Mouse (Mus musculus) heart, embryonic 10.5 days (tissue): ENCODE measurements around the gene Hlx. TPM values are rescaled to one million over a fixed set of nuclear protein-coding genes. Genes with fewer than 3 reads are reported as not detected.

Source experiments
- DNase-seq: peaks from one replicate; pipeline ENCODE4 v3.0.0-alpha.2; 2017; ENCODE audit warnings: low spot score
- H3K27ac ChIP-seq: fragments of 300-500 bp; sonication (generic); 2 replicates; pipeline ENCODE4 v1.5.1; 2016; ENCODE audit warnings: mild to moderate bottlenecking
- H3K27me3 ChIP-seq: fragments of 300-500 bp; sonication (generic); 2 replicates; pipeline ENCODE4 v1.6.1; 2016; ENCODE audit warnings: mild to moderate bottlenecking; ENCODE audit not compliant: poor library complexity, insufficient read depth, severe bottlenecking
- H3K36me3 ChIP-seq: fragments of 300-500 bp; sonication (generic); 2 replicates; pipeline ENCODE4 v1.6.1; 2016; ENCODE audit warnings: mild to moderate bottlenecking, moderate library complexity
- H3K4me1 ChIP-seq: fragments of 300-500 bp; sonication (generic); 2 replicates; pipeline ENCODE4 v1.6.1; 2016; ENCODE audit warnings: mild to moderate bottlenecking
- H3K4me3 ChIP-seq: fragments of 300-500 bp; sonication (generic); 2 replicates; pipeline ENCODE4 v1.5.1; 2016; ENCODE audit warnings: mild to moderate bottlenecking, moderate library complexity
- H3K9me3 ChIP-seq: fragments of 300-500 bp; sonication (generic); 2 replicates; pipeline ENCODE4 v1.6.1; 2016; ENCODE audit warnings: mild to moderate bottlenecking, moderate library complexity
- WGBS: fragments of 180-500 bp; shearing (Covaris S2); methylation state at CpG from one replicate; pipeline ENCODE4 v1.1.7; 2016; 5-methylcytosine and 5-hydroxymethylcytosine counted together
- polyA plus RNA-seq: library from polyadenylated mRNA; unstranded; fragments of >200 nt; fragmentation: Nextera tagmentation; extraction: Ambion mirVana; gene quantifications from 2 replicates; pipeline ENCODE4 v1.2.1, GENCODE M21; 2016

The Hlx gene
- polyA plus RNA-seq, 1 experiment from 2014 or later = 19.4 TPM

DNA sequence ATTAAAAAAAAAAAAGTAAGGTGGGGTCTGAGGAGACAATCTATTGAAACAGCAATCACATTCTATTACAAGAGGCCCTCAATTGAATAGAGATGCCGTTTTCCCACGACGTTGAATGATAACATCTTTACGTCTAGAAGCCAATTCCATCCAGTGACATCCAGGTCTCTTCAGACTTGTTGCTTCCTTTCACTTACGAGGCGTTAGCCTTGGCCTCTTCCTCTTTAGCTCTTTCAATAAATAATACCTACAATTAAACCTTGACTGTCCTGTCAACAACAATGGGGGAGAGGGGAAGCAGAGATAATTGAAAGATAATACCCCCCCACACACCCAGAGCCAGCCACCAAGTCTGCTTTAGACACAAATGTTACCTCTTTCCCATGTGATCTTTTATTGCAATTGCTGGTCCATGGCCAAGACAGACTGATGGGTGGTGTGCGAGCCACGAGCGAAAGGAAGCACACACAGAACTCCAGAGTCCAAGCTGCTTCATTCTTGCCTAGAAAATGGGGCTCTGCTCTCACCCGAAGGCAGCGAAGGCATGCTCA lies 17.8 kb upstream of the Hlx start:
- H3K4me1 ChIP-seq = 0 out of 2 replicates have a peak, but pooled peaks cover 3% of the 10 kb centered on the region
- H3K27me3 ChIP-seq = no peaks in the 10 kb centered on the region
- H3K9me3 ChIP-seq = no peaks in the 10 kb centered on the region
- no peak for DNase-seq
- no peaks in the 10 kb centered on the region for H3K36me3 ChIP-seq
- 81% methylated on average over 11 of the region's 11 CpGs for WGBS
- no peak overlapping the region for H3K4me3 ChIP-seq
- no peak overlapping the region for H3K27ac ChIP-seq

DNA sequence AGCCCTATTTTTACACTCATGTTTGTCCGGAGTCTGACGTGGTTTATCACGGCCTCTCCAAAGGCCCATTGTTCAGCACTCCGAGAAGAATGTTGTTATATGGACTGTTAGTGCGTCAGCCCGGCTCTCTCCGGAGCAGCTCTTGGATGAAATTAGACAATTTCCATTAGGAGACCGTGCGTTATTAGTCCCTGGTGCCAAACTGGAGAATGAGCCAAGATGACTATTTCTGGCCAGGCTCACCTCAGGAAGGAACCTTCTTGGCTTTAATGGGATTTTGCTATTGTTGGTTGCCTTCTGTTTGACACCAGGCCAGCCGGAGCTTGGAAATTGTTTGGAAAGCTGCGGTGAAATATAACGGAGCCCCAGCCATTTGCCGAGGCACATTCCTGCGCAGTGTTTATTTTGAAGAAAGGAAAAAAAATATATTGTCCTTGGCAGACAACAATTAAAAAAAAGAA lies 16.3 kb upstream of the Hlx start:
- 53% methylated on average over 14 of the region's 14 CpGs for WGBS
- no peaks in the 10 kb centered on the region for H3K27me3 ChIP-seq
- H3K27ac ChIP-seq = no peak overlapping the region
- no peak for DNase-seq
- H3K36me3 ChIP-seq = no peaks in the 10 kb centered on the region
- no peaks in the 10 kb centered on the region for H3K9me3 ChIP-seq
- H3K4me3 ChIP-seq = no peak overlapping the region
- peaks cover 6% of the 10 kb centered on the region; the same call in 1 of the 2 replicates for H3K4me1 ChIP-seq

DNA sequence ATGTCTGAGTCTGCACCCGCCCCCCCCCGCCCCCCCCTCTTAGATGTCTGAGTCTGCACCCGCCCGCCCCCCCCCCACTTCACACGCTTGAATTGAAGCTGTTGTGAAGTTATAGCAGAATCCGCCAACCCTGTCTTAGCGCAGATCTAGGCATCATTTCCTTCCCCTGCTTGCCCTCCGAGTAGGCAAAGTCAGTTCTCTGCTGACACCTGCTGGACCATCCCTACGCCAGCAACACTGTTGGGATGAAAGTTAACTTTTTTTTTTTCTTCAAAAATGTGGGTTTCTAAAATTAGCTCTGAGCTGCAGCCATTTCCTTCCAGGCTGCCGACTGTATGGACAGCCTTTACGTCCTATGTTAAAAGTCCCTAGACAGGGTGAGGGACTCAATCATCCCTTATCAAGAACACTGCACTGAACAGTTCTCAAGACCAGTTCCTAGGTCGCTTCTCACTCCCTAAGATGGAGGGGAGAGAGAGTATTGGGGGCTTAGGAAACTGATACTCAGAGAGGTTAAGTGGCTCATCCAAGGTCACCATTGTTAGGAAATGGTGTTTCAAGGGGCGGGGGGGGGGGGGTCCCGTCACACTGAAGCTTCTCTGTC lies 5.6 kb upstream of the Hlx start:
- DNase-seq = no peak
- no peaks in the 10 kb centered on the region for H3K36me3 ChIP-seq
- H3K4me1 ChIP-seq = peaks cover 14% of the 10 kb centered on the region
- WGBS = 5% methylated on average over 13 of the region's 14 CpGs
- H3K27ac ChIP-seq = no peak overlapping the region
- no peak overlapping the region for H3K4me3 ChIP-seq
- H3K9me3 ChIP-seq = no peaks in the 10 kb centered on the region
- peaks cover 66% of the 10 kb centered on the region for H3K27me3 ChIP-seq

DNA sequence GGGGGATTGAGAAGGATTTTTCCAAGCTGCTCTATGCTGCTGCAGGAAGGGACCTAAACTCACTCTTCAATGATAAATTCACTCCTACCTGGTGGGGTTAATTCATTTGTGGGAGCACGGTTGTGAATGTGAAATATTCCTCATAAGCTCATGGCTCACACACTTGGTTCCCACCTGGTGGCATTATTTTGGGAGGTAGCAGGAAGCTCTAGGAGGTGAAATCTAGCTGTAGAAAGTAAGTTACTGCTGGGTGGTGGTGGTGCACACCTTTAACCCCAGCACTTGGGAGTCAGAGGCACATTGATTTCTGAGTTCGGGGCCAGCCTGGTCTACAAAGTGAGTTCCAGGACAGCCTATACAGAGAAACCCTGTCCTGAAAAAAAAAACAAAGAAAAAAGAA lies 4.8 kb upstream of the Hlx start:
- Histone ChIP-seq H3K27ac (no peak overlapping the region), H3K27me3 (peaks cover 72% of the 10 kb centered on the region), H3K9me3 (no peaks in the 10 kb centered on the region), H3K4me3 (no peak overlapping the region), H3K36me3 (no peaks in the 10 kb centered on the region), H3K4me1 (peaks cover 18% of the 10 kb centered on the region)
- 33% methylated on average over 2 of the region's 2 CpGs for WGBS
- DNase-seq = no peak

DNA sequence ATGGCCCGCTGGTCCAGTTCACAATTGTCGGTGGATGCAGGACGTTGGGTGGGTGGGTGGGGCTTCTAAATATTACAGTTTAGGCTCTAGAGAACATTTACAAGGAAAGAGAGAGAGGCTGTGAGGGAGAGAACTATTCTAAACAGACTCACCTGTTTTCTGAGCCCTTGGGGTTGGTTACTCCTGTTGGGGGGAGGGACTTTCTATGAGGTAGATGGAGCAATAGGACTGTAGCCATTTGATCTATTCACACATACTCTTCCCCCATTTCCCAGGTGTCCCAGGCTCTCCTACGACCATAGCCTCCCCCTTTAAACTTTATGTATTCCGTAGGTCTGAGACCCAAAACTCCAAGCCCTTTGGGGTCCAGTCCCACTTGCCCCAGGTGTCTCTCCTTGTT lies 3.8 kb upstream of the Hlx start:
- 12% methylated on average over 5 of the region's 5 CpGs for WGBS
- Histone ChIP-seq H3K36me3 (no peaks in the 10 kb centered on the region), H3K4me1 (peaks cover 25% of the 10 kb centered on the region), H3K9me3 (no peaks in the 10 kb centered on the region), H3K27me3 (peaks cover 78% of the 10 kb centered on the region), H3K4me3 (no peak overlapping the region), H3K27ac (no peak overlapping the region)
- DNase-seq = peak; percentile 54

DNA sequence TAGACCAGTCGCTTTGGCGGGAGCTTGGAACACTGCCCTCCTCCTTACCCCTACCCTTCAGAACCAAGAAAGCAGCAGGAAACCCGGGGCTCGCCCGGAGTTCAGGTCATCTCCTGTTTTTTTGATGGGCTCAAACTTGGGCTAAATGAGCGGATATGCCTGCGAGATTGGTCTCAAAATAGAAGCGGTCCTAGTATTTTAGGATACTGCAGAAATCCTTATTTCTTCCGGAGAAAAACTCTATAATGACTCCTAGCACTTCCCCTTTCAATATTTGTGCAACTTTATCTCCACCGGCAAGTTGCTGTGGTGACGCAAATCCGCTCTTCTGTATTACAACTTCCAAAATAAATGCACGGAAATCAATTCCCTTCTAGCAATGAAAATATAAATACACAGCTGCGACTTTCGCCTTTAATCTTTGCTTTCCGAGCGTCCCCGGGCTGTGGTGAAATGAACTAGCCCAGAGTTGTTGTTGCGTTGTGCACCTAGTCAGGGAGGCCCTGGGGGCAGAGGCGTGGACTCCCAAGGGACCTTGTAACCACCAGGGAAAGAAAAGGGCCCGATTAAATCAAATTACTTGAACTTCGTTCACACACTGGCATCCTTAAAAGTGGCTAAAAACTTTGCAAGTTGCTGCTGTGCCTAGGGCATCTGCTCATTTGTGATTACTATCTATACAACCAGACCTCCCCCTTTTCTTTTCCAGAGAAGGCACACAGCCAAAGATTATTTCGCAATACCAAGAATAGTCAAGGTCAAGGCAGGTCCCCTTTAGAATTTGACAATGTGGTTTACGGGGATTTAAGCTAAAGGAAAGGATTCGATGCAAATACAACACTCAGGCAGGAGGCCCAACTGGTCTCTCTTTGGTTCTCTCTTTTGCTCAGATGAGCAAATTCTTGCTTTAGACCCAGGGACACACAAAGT lies 2.8 kb upstream of the Hlx start:
- no peaks in the 10 kb centered on the region for H3K9me3 ChIP-seq
- DNase-seq = no peak
- no peaks in the 10 kb centered on the region for H3K36me3 ChIP-seq
- no peak overlapping the region for H3K27ac ChIP-seq
- H3K4me3 ChIP-seq = no peak overlapping the region
- peaks cover 25% of the 10 kb centered on the region for H3K4me1 ChIP-seq
- WGBS = 2% methylated on average over 25 of the region's 25 CpGs
- peaks cover 88% of the 10 kb centered on the region for H3K27me3 ChIP-seq

DNA sequence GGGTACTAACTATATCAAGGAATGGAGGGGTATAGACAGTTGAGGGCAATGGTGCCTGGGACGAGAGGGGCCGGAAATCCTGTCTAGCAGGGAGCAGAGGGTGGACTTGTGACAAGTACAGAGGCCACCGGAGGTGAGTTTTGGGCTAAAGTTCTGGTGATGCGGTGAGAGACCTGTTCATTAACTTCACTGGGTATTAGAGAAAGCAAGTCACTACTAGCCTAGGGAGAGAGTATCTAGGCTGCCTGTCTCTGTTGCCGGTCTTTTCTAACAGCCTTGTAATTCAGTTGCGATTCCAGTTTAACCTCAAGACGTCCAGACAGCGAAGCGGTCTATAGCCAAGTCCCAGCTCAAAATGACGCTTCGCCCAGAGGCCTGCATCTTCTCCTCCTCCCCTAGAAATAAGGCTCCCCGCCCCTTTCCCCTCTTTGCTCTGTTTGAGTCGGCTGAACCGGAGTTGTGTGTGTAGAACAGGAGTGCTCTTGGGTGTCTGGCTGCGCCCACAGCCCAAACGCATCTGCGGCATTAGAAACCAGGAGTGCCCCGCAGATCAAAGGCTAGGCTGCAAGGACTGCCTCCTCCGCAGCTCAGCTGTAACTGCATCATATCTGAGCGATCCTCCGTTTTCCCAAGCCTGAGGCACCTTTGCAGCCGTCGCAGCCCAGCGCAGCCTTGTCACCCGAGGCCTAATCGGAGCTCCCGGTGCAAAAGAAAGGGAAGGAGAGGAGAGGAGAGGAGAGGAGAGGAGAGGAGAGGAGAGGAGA lies 1.8 kb upstream of the Hlx start:
- H3K27ac ChIP-seq = 0 out of 2 replicates have a peak overlapping the region, but pooled peaks have one; percentile 37
- peaks cover 88% of the 10 kb centered on the region for H3K27me3 ChIP-seq
- H3K36me3 ChIP-seq = no peaks in the 10 kb centered on the region
- WGBS = under 1% methylated on average over 27 of the region's 27 CpGs
- no peak for DNase-seq
- H3K4me3 ChIP-seq = peak overlapping the region; percentile 68
- H3K9me3 ChIP-seq = no peaks in the 10 kb centered on the region
- H3K4me1 ChIP-seq = peaks cover 25% of the 10 kb centered on the region

DNA sequence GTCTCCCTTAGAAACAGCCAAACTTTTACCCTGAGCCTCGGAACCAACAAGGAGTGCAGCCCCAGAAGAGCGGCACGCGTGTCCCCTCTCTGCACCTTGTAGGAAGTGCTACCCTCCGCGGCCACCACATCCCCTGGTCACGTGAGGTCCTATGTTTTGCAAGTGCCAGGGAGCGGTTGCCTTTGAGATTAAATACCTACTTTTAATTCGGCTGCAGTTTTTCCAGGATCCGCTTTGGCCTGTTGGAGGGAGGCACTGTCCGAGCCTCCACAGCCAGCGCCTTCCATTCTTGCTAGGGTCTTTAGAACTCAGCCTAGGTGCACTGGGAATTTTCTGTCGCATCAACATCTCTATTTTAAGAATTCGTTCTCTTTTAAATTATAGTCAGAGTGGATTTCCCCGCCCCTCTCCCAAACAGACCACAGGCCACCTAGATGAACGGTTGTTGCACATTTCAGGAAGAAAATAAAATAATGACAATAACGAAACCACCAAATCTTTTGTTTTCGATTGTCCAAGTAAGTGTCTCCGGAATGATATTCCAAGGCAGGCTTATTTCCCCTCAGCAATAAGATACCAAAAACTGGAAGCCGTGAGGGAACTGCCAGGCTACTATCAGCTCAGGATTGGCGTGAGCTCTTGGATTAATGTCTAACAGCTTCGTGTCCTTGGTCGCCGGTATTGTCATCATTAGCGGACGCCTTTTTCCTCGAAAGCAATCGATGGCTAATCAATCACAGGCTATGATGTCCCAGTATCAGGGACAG lies 1.1 kb upstream of the Hlx start:
- Histone ChIP-seq H3K4me3 (peak overlapping the region; percentile 68), H3K4me1 (peaks cover 25% of the 10 kb centered on the region), H3K36me3 (no peaks in the 10 kb centered on the region), H3K27ac (no peak overlapping the region), H3K9me3 (no peaks in the 10 kb centered on the region), H3K27me3 (peaks cover 89% of the 10 kb centered on the region)
- WGBS = 2% methylated on average over 28 of the region's 28 CpGs
- no peak for DNase-seq

DNA sequence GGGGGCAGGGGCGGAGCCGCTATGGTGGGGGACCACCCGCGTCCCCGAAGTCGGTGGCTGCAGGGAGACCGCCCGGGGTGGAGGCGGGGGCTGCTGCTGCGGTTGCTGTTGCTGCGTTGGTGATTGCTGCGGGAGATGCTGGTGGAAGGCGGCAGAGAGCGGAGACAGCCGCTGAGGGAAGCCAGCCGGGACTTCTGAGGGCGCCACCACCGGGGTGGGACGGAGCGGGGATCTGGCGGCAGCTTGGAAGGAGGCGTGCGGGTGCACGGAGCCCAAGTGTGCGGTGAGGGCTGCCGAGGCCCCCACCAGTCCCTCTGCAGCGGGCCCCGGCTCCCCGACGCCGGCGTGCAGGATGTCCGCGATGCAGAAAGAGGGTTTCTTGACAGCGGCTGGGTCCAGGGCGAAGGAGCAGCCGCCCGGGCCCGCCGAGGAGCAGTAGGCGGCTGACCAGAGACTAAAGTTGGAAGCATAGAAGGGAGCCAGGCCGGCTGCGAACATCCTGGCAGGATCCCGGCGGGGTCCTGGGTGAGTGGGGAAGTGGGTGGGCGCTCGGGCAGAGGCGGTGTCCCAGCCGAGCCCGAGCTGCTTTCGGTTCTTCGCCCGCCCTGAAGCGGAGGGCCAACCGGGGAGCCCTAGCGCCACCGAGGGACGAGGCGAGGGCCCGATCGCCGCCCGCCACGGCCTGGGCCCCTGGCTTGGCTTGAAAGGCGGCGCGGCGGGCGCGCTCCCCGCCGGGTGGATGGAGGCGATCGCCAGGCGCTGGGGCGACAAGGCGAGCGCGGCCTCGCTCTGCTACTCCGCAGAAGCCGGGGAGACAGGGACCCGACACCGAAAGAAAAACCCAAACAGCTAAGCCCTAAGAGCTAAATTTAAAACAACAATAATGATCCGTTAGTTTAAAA lies 524 bp downstream of the Hlx start:
- Histone ChIP-seq H3K4me1 (peaks cover 35% of the 10 kb centered on the region), H3K27me3 (peaks cover 94% of the 10 kb centered on the region), H3K4me3 (peak overlapping the region; percentile 68), H3K27ac (peak overlapping the region; percentile 73), H3K9me3 (no peaks in the 10 kb centered on the region), H3K36me3 (no peaks in the 10 kb centered on the region)
- WGBS = under 1% methylated on average over 85 of the region's 85 CpGs
- DNase-seq = no peak

DNA sequence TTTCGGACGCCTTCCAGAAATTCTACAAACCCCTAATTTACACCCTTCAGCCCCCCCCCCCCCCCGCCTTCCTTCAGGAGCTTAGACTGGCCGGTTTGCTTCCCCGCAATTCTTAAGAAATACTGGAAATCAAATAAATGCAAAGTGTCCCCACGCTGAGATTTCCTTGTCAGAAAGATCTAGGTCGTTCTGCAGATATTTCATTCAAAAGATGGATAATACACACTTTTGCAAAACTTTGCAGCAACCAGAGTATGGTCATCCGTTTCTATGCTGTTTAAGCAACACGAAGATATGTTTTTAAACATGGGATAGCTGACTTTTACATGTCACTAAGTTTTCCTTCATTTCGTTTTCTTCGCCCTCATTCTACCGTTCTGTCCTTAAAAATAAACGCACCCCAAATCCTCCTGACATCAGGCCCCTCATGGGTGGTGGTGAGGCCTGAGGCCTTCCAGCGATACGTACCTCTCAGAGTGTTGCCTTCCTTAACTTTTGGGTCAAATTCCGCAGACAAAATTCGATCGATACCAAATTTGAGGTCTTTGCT lies 1.3 kb downstream of the Hlx start:
- no peaks in the 10 kb centered on the region for H3K9me3 ChIP-seq
- peaks cover 35% of the 10 kb centered on the region for H3K4me1 ChIP-seq
- peaks cover 94% of the 10 kb centered on the region for H3K27me3 ChIP-seq
- DNase-seq = no peak
- H3K36me3 ChIP-seq = no peaks in the 10 kb centered on the region
- peak overlapping the region; percentile 73 for H3K27ac ChIP-seq
- WGBS = 4% methylated on average over 18 of the region's 18 CpGs
- peak overlapping the region; percentile 68 for H3K4me3 ChIP-seq

DNA sequence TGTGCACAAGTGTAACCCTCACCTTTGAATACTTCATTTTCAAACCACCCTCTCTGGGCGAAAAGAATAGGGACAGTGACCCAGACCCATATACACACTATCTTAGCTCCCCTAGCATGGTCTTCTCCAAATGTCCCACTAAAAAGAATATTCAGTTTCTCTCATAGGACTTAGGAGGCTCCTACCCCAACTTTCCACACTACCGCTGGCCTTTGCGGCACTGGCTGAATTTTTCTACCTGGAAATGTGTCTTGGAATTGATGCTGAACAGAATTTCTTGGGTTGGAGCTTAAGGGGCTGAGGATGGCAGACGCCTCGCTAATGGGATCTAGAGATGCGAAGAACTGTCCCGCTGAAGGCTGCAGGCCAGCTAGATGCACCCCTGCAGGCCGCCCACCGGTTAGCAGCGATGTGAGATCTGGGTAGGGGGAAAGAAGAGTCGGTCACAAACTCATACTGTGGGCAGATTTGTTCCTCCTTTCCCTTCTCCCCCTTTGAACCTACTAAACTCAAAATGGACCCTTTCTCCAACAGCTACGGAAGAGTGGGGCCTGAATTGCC lies 1.9 kb downstream of the Hlx start:
- H3K27ac ChIP-seq = no peak overlapping the region
- 3% methylated on average over 12 of the region's 12 CpGs for WGBS

More for the DNA sequence above, 1.9 kb downstream of the Hlx start:
- no peaks in the 10 kb centered on the region for H3K36me3 ChIP-seq
- no peaks in the 10 kb centered on the region for H3K9me3 ChIP-seq
- H3K4me1 ChIP-seq = peaks cover 35% of the 10 kb centered on the region
- no peak for DNase-seq
- peak overlapping the region; percentile 68 for H3K4me3 ChIP-seq
- H3K27me3 ChIP-seq = peaks cover 94% of the 10 kb centered on the region
